Mouse (Mus musculus) megakaryocyte progenitor cell, adult 5-6 weeks (primary cell): ENCODE results near the gene Col19a1. TPM values are rescaled to one million over a fixed set of nuclear protein-coding genes. Genes with fewer than 3 reads are reported as not detected.
"Not testable (repeated sequence)": the region's sequence is repeated elsewhere in the genome, so short reads cannot be mapped to it uniquely, and the experiment has no call there.

ENCODE experiments used
- ATAC-seq: replicated peaks from 2 replicates; pipeline ENCODE4 v1.8.0; 2016; ENCODE audit warnings: mild to moderate bottlenecking, moderate TSS enrichment, inconsistent platforms; ENCODE audit not compliant: poor library complexity
- total RNA-seq, 2 experiments: library from RNA; stranded (forward) in 1 of 2; stranded (reverse) in 1 of 2; fragments of 157-497, 149-512 nt in 1 of 2; fragments of 200-1000 nt in 1 of 2; gene quantifications; 2 replicates each; pipeline versions ENCODE4 v1.2.3 to v1.2.4; 2015 to 2017

The Col19a1 gene
- 0.05 and 0.17 TPM in 2 replicates for total RNA-seq (2015)
- total RNA-seq (2017): 0.17 and 0.78 TPM in 2 replicates

DNA sequence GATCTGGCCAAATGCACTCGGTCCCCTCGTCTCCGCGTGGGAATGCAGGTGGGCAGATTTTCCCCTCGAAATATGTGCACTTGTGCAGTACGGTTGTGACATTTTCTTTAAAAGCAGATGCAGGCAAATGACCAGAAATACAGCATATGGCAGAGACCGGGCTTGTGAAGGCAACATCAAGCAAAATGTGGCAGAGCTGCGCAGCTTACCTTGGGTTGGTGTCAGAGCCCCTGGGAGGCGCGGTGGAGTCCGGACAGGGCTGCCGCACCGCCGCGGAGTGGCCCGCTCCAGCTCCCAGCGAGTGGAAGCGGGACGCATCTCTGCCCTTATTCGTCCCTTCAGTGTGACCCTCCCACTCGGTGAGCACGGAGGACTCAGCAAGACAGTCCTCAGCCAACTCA is at the start of gene Col19a1:
TSS of gene Col19a1 (minus strand) at position 332 of the 401 bp plus-strand sequence.
- ATAC-seq: peak; percentile 68

DNA sequence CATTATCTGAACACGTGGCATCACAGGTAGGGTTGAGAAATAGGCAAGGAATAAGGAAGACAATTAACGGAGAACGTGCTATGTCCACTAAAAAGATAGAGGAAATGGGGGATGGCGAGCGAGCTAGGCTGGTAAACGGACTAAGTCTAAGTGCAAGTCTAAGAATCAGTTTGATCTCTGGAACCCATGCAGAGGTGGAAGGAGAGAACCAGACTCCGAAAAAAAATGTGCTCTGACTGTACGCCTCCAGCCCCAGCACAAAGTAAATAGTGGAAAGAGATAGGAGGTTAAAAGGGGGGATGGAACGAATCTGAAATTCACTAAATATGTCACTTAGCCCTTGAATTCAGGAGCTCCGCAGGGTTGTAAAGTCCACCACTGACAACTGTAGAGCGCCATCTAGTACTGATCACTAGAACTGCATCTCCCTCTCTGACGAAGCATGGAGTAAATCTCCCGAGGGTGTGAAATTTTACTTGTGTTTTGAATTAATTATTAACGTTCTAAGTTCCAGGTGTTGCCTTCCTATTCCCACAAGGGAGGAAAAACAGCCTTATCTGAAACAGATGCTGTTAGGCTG is 46.4 kb upstream of the Col19a1 start:
- ATAC-seq: peak; percentile 91

GRCm38 (mm10) chr1:24612556-24612955 is 25.3 kb upstream of the Col19a1 start:
- ATAC-seq: not testable (repeated sequence)

DNA sequence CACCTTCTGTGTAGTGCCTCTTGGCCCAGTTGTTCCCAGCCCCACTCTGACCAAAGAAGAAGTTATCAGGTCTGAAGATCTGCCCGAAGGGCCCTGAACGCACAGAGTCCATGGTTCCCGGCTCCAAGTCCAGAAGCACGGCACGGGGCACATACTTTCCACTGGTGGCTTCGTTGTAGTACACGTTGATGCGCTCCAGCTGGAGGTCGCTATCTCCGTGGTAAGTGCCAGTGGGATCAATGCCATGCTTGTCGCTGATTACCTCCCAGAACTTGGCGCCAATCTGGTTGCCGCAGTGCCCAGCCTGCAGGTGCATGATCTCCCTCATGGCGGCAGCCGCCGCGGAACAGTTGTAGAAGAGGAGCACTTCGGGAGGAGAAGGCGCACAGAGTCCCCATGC is 7.8 kb upstream of the Col19a1 start:
- ATAC-seq: peak; percentile 58; the same call in 1 of the 2 replicates

DNA sequence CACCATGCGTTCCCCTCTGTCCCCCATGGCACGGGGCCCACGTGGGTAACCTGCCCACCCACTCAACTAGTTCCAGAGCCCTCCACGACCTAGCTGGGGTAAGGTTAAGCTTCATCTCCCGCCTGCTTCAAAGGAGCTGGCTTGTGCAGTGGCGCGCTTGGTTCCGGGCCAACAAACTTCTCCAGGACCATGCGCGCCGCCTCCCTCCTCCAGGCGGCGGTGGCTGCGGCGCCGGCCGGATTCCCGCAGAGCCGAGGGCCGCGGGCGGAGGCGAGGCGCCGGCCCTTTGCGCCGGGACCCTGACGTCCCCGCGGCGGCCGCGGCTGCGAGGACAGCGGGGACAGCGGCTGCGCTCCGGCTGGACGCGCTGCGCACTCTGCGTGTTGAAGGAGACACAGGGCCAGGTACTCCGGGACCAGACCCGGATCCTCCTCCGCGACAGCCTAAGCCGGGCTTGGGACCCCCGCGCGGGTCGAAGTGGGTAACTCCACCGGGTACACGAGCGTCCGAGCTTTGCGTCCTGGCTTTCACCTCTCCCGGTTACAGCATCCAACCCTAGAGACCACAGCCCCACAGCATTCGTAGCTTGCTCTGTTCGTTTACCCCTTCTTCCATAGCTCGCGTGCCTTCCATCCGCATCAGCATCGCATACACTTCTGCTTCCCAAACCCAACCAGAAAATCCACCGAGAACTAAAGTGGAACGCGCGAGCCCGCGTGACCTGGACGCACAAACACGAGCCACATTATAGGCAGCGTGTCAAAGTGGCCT is 717 bp downstream of the Col19a1 start:
- ATAC-seq: peak; percentile 45

GRCm38 (mm10) chr1:24572602-24573001 is 14.7 kb downstream of the Col19a1 start:
- ATAC-seq: peak; percentile 99

- ATAC-seq: no peak
Observed at GRCm38 (mm10) chr1:24564113-24564512, 23.2 kb downstream of the Col19a1 start.

DNA sequence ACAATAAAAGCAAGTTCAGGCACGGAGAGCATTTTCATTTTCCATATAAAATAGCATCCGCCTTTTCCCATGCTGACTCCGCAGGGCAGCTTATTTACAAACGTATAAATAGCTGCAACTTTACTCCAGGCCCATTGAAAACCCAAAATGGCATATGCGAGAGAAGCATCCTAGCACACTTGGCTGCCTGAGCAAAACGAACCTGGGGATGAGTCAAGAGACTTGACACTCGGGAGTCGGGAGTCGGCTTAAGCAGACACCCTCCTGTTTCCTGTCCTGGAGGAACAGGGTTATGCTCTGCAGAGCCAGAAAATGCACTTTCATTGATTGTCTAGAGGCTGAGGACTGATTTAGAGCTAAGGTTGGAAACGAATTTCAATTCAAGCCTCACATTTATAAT is 29.3 kb downstream of the Col19a1 start:
- no peak for ATAC-seq

GRCm38 (mm10) chr1:24553462-24553861 is 33.8 kb downstream of the Col19a1 start:
- peak; percentile 91 for ATAC-seq

GRCm38 (mm10) chr1:24550560-24551280 is 36.6 kb downstream of the Col19a1 start:
- ATAC-seq: peak; percentile 22; the same call in 1 of the 2 replicates

- ATAC-seq: no peak
Observed at GRCm38 (mm10) chr1:24550031-24550430, 37.2 kb downstream of the Col19a1 start.

GRCm38 (mm10) chr1:24549050-24549449 is 38.2 kb downstream of the Col19a1 start:
- ATAC-seq: 0 out of 2 replicates have a peak, but pooled peaks have one; percentile 29

DNA sequence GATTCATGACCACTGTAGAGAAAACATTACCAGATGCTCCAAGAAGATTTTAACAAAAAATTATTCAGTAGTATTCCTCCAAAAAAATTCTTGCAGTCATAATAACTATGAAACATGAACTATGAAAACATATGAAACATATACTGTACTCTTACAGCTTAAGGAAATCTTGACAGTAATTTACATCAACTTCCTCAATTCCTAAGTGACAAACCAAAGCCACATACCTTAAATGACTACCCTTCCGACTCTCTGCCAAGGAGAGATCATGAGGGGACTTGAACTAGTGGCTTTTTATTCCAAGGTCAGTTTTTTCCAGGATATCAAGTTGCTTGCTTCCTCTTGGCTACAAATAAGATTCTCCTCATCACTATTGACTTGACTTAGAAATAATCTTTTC is 39.7 kb downstream of the Col19a1 start:
- peak; percentile 55 for ATAC-seq

GRCm38 (mm10) chr1:24539852-24540251 is 47.4 kb downstream of the Col19a1 start:
- ATAC-seq: no peak

- no peak for ATAC-seq
Observed at GRCm38 (mm10) chr1:24527194-24527593, 60.1 kb downstream of the Col19a1 start.

- no peak for ATAC-seq
Observed at GRCm38 (mm10) chr1:24517462-24517861, 69.8 kb downstream of the Col19a1 start.

GRCm38 (mm10) chr1:24515341-24515740 is 71.9 kb downstream of the Col19a1 start:
- ATAC-seq: no peak

- no peak for ATAC-seq
Observed at GRCm38 (mm10) chr1:24511536-24511935, 75.7 kb downstream of the Col19a1 start.

DNA sequence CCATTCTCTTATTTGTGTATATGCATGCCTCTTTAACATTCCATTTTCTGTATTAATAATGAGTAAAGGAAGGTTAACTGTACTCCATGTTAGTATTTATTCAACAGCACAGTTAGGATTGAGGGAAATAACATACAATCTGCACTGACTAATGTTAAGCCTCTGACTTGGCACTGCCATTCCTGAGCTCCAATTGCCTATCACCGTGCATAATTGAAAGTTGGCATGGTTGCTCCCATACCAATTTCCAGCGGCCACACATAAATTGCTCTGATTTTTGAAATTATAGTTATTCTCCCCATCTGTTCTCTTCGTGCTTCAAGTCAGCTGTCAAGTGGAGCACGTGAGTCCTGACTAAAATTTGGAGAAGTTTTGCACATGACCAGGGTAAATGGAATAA is 91.9 kb downstream of the Col19a1 start:
- no peak for ATAC-seq

DNA sequence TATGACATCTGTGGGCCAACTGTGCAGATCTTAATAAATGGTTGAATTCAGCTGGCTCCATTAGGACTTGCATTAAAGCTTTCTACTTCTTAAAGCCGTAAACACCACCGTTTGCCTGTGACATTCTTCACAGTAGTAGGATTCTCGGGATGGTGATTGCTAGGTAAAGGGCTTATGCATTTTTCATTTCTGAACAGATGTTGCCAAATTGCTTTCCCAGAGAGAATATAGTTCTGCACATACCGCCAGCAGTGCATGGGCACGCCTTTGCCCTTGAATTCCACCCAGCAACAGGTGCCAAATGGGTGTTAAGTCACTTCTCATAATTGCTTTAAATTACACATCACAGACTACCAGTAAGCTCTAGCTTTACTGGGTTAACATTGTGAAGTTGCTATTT is 103.1 kb downstream of the Col19a1 start:
- no peak for ATAC-seq

DNA sequence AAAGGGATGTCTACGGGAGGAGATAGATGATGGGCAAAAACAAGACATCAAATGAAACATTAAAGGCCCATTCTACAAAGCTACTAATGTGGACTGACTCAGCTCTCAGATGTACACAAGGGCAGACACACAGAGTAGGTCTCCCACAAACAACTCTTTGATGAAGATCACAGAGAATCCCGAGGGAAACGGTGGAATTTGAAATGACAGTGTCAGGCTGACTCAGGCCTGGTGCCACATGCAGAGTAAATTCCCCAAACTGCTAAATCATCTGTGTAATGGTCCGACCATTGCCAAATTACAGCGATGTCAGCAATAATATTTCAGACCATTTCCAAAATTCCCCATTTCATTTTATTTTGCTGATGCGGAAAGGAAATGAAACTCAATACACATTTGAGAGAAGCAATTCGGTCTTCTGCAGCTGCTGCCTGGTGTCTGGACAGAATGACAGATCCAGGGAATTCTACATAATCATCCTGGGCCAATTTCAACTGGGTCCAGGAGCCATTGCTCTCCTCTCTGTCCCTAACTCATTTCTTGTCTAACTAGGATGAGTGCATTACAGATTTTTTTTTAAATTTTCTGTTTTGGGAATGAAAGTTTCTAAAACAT is 116.1 kb downstream of the Col19a1 start:
- no peak for ATAC-seq
